Mouse (Mus musculus): ENCODE measurements at regions not wholly inside any gene's neighbourhood (a gene's known extent, or its start where the extent isn't known, plus 50 kb on each side); places are given as distances from the start of the nearest gene placed in this dataset.

GRCm38 (mm10) chr10:23711416-23712171 is 75.5 kb downstream of the Rps12 start:
- no peak for DNase-seq (ENCODE audit: low spot score)
- no peak for ATAC-seq (ENCODE audit: extremely low read depth, insufficient number of reproducible peaks, low FRiP score, poor library complexity, severe bottlenecking)
- Histone ChIP-seq H3K4me3 (ENCODE audit: low read depth, low read length) (no peak overlapping the region), H3K36me3 (replicated peaks) (no peaks in the 10 kb centered on the region), H3K27me3 (ENCODE audit: insufficient read depth, low read length) (peaks cover 7% of the 10 kb centered on the region; the same call in 1 of the 2 replicates), H3K9me3 (replicated peaks) (no peaks in the 10 kb centered on the region), H3K4me1 (ENCODE audit: insufficient read depth, low read depth, low read length) (no peaks in the 10 kb centered on the region)
- no peak for TF ChIP-seq GATA1 (IDR thresholded peaks at IDR 0.05; ENCODE audit: borderline replicate concordance, low read length)

- no peak for TF ChIP-seq GATA1 (IDR thresholded peaks at IDR 0.05; ENCODE audit: borderline replicate concordance, low read length)
- TF ChIP-seq TAL1 (conservative IDR thresholded peaks at IDR 0.05; ENCODE audit: low read depth, low read length): no peak
- TF ChIP-seq CTCF (IDR thresholded peaks at IDR 0.05; ENCODE audit: low read depth, low read length): no peak
- no peak for TF ChIP-seq POLR2AphosphoS5 (IDR thresholded peaks at IDR 0.05; ENCODE audit: insufficient replicate concordance, low read depth, low read length)
- no peak for TF ChIP-seq GATA2 (IDR thresholded peaks at IDR 0.05; ENCODE audit: borderline replicate concordance, low read depth, low read length)
- Histone ChIP-seq H3K4me3 (ENCODE audit: low read depth, low read length) (no peak overlapping the region), H3K36me3 (replicated peaks) (no peaks in the 10 kb centered on the region), H3K9me3 (replicated peaks) (no peaks in the 10 kb centered on the region), H3K4me1 (ENCODE audit: insufficient read depth, low read depth, low read length) (no peaks in the 10 kb centered on the region), H3K27me3 (ENCODE audit: insufficient read depth, low read length) (peaks cover 7% of the 10 kb centered on the region; the same call in 1 of the 2 replicates)
- ATAC-seq (ENCODE audit: extremely low read depth, insufficient number of reproducible peaks, low FRiP score, poor library complexity, severe bottlenecking) (no peak), DNase-seq (ENCODE audit: low spot score) (no peak)
These were observed 76.1 kb downstream of the Rps12 start for GRCm38 (mm10) chr10:23710999-23711398.

GRCm38 (mm10) chr10:23708261-23708660 is 78.8 kb downstream of the Rps12 start:
- DNase-seq (ENCODE audit: low spot score) (no peak), ATAC-seq (ENCODE audit: extremely low read depth, insufficient number of reproducible peaks, low FRiP score, poor library complexity, severe bottlenecking) (no peak)
- TF ChIP-seq GATA2 (IDR thresholded peaks at IDR 0.05; ENCODE audit: borderline replicate concordance, low read depth, low read length) (no peak), POLR2AphosphoS5 (IDR thresholded peaks at IDR 0.05; ENCODE audit: insufficient replicate concordance, low read depth, low read length) (no peak), GATA1 (IDR thresholded peaks at IDR 0.05; ENCODE audit: borderline replicate concordance, low read length) (no peak), CTCF (IDR thresholded peaks at IDR 0.05; ENCODE audit: low read depth, low read length) (no peak), TAL1 (conservative IDR thresholded peaks at IDR 0.05; ENCODE audit: low read depth, low read length) (no peak)
- Histone ChIP-seq H3K27me3 (ENCODE audit: insufficient read depth, low read length) (peaks cover 7% of the 10 kb centered on the region; the same call in 1 of the 2 replicates), H3K4me1 (ENCODE audit: insufficient read depth, low read depth, low read length) (no peaks in the 10 kb centered on the region), H3K9me3 (replicated peaks) (no peaks in the 10 kb centered on the region), H3K36me3 (replicated peaks) (no peaks in the 10 kb centered on the region), H3K4me3 (ENCODE audit: low read depth, low read length) (no peak overlapping the region)

GRCm38 (mm10) chr10:23707141-23707540 is 79.9 kb downstream of the Rps12 start:
- no peaks in the 10 kb centered on the region for H3K4me1 ChIP-seq (ENCODE audit: insufficient read depth, low read depth, low read length)
- DNase-seq (ENCODE audit: low spot score) (no peak), ATAC-seq (ENCODE audit: extremely low read depth, insufficient number of reproducible peaks, low FRiP score, poor library complexity, severe bottlenecking) (no peak)
- no peak for TF ChIP-seq CTCF (IDR thresholded peaks at IDR 0.05; ENCODE audit: low read depth, low read length)
- TF ChIP-seq POLR2AphosphoS5 (IDR thresholded peaks at IDR 0.05; ENCODE audit: insufficient replicate concordance, low read depth, low read length): no peak
- no peak for TF ChIP-seq GATA1 (IDR thresholded peaks at IDR 0.05; ENCODE audit: borderline replicate concordance, low read length)
- no peak for TF ChIP-seq TAL1 (conservative IDR thresholded peaks at IDR 0.05; ENCODE audit: low read depth, low read length)
- no peak for TF ChIP-seq GATA2 (IDR thresholded peaks at IDR 0.05; ENCODE audit: borderline replicate concordance, low read depth, low read length)
- H3K36me3 ChIP-seq (replicated peaks): no peaks in the 10 kb centered on the region
- no peaks in the 10 kb centered on the region for H3K9me3 ChIP-seq (replicated peaks)
- H3K4me3 ChIP-seq (ENCODE audit: low read depth, low read length): no peak overlapping the region
- 0 out of 2 replicates have a peak, but pooled peaks cover 4% of the 10 kb centered on the region for H3K27me3 ChIP-seq (ENCODE audit: insufficient read depth, low read length)

GRCm38 (mm10) chr10:23704048-23704447 is 83.0 kb downstream of the Rps12 start:
- Histone ChIP-seq H3K9me3 (replicated peaks) (no peaks in the 10 kb centered on the region), H3K36me3 (replicated peaks) (no peaks in the 10 kb centered on the region), H3K4me1 (ENCODE audit: insufficient read depth, low read depth, low read length) (no peaks in the 10 kb centered on the region), H3K27me3 (ENCODE audit: insufficient read depth, low read length) (0 out of 2 replicates have a peak, but pooled peaks cover 1% of the 10 kb centered on the region), H3K4me3 (ENCODE audit: low read depth, low read length) (no peak overlapping the region)
- DNase-seq (ENCODE audit: low spot score) (no peak), ATAC-seq (ENCODE audit: extremely low read depth, insufficient number of reproducible peaks, low FRiP score, poor library complexity, severe bottlenecking) (no peak)
- TF ChIP-seq GATA1 (IDR thresholded peaks at IDR 0.05; ENCODE audit: borderline replicate concordance, low read length): no peak
- TF ChIP-seq GATA2 (IDR thresholded peaks at IDR 0.05; ENCODE audit: borderline replicate concordance, low read depth, low read length): no peak
- no peak for TF ChIP-seq POLR2AphosphoS5 (IDR thresholded peaks at IDR 0.05; ENCODE audit: insufficient replicate concordance, low read depth, low read length)
- TF ChIP-seq TAL1 (conservative IDR thresholded peaks at IDR 0.05; ENCODE audit: low read depth, low read length): no peak

- TF ChIP-seq POLR2AphosphoS5 (IDR thresholded peaks at IDR 0.05; ENCODE audit: insufficient replicate concordance, low read depth, low read length): no peak
- no peak for DNase-seq (ENCODE audit: low spot score)
- no peak for ATAC-seq (ENCODE audit: extremely low read depth, insufficient number of reproducible peaks, low FRiP score, poor library complexity, severe bottlenecking)
- Histone ChIP-seq H3K4me1 (ENCODE audit: insufficient read depth, low read depth, low read length) (no peaks in the 10 kb centered on the region), H3K4me3 (ENCODE audit: low read depth, low read length) (no peak overlapping the region), H3K27me3 (ENCODE audit: insufficient read depth, low read length) (no peaks in the 10 kb centered on the region), H3K9me3 (replicated peaks) (no peaks in the 10 kb centered on the region), H3K36me3 (replicated peaks) (no peaks in the 10 kb centered on the region)
These were observed 95.8 kb downstream of the Rps12 start for GRCm38 (mm10) chr10:23691291-23691690.

- Histone ChIP-seq H3K4me1 (ENCODE audit: insufficient read depth, low read depth, low read length) (no peaks in the 10 kb centered on the region), H3K9me3 (replicated peaks) (no peaks in the 10 kb centered on the region), H3K27me3 (ENCODE audit: insufficient read depth, low read length) (no peaks in the 10 kb centered on the region), H3K4me3 (ENCODE audit: low read depth, low read length) (no peak overlapping the region), H3K36me3 (replicated peaks) (no peaks in the 10 kb centered on the region)
- no peak for ATAC-seq (ENCODE audit: extremely low read depth, insufficient number of reproducible peaks, low FRiP score, poor library complexity, severe bottlenecking)
- no peak for TF ChIP-seq TAL1 (conservative IDR thresholded peaks at IDR 0.05; ENCODE audit: low read depth, low read length)
- TF ChIP-seq GATA1 (IDR thresholded peaks at IDR 0.05; ENCODE audit: borderline replicate concordance, low read length): no peak
- TF ChIP-seq CTCF (IDR thresholded peaks at IDR 0.05; ENCODE audit: low read depth, low read length): no peak
- no peak for TF ChIP-seq POLR2AphosphoS5 (IDR thresholded peaks at IDR 0.05; ENCODE audit: insufficient replicate concordance, low read depth, low read length)
- no peak for TF ChIP-seq GATA2 (IDR thresholded peaks at IDR 0.05; ENCODE audit: borderline replicate concordance, low read depth, low read length)
- no peak for DNase-seq (ENCODE audit: low spot score)
These were observed 100.1 kb downstream of the Rps12 start for GRCm38 (mm10) chr10:23686969-23687368.
